8 mouse cellular contexts compared by ENCODE assay signal in genomic region chr4:154142211-154143040, GRCm38 (mm10). TPM values are rescaled to one million over a fixed set of nuclear protein-coding genes. Genes with fewer than 3 reads are reported as not detected.
A peak's percentile ranks its signal among the peaks of the same experiment; 100 is the strongest.
DNase-seq lines count a peak whose midpoint lies in the region; ATAC-seq and TF ChIP-seq lines count a peak whose summit lies in the region.

TSS of gene Wrap73 (plus strand) at chr4:154142372.

- peaks cover 6% of the 10 kb centered on the region for H3K27me3 ChIP-seq in Patski
- peaks cover 43% of the 10 kb centered on the region for H3K27me3 ChIP-seq in hindbrain, embryonic 12.5 days

- H3K4me1 ChIP-seq in hindbrain, embryonic 12.5 days = peaks cover 33% of the 10 kb centered on the region

- ATAC-seq in Patski = peak; percentile 90
- ATAC-seq in hindbrain, embryonic 12.5 days (ENCODE audit: low FRiP score) = peak; percentile 93

- peak within 1 kb of the TSS; percentile 89 for H3K9ac ChIP-seq in hindbrain, embryonic 12.5 days

- CTCF ChIA-PET in Patski (lab: Charles Lee) = no interaction called here

- in situ Hi-C loops in Patski (cut with MboI; ENCODE audit: low pct_unique_long_range_greater_than_20kb) = no loop called here

- peaks cover 7% of the 10 kb centered on the region; the same call in 1 of the 2 replicates for H3K36me3 ChIP-seq in hindbrain, embryonic 12.5 days

- H3K4me2 ChIP-seq in hindbrain, embryonic 12.5 days (replicated peaks) = peak within 1 kb of the TSS; percentile 89

- peak within 1 kb of the TSS; percentile 85; the same call in 1 of the 2 replicates for H3K27ac ChIP-seq in hindbrain, embryonic 12.5 days

- H3K9me3 ChIP-seq in hindbrain, embryonic 12.5 days (replicated peaks) = no peaks in the 10 kb centered on the region

- POLR2A ChIA-PET in Patski (lab: Charles Lee) = no interaction called here

- no peak for DNase-seq in Patski (ENCODE audit: low read depth, low spot score)
- DNase-seq in cerebellum, postnatal 10 days = peak; percentile 95 to 97
- peak; percentile 73 to 87 for DNase-seq in frontal cortex, postnatal 10 days (ENCODE audit: low spot score in 2 of 2)
- DNase-seq in layer of hippocampus, postnatal 14 days (ENCODE audit: low spot score in 2 of 2) = peak; percentile 84 to 86
- DNase-seq in lung, postnatal 36 days = peak; percentile 93
- DNase-seq in retina, postnatal 1 day = peak; percentile 95
- peak; percentile 82 to 88 for DNase-seq in urinary bladder, adult 18-20 months (ENCODE audit: low spot score in 2 of 2)

- TF ChIP-seq CTCF in Patski (IDR thresholded peaks at IDR 0.05) = no peak

- H3K4me3 ChIP-seq in hindbrain, embryonic 12.5 days = peak within 1 kb of the TSS; percentile 83

- 2% methylated on average over 49 of the region's 49 CpGs for WGBS in hindbrain, embryonic 12.5 days

RNA-seq across cellular contexts. Expression of gene Wrap73, which starts in this region (rescaled TPM):
- polyA plus RNA-seq in Patski (2021) = 15.9 TPM
- 41.9 and 42.9 TPM in 2 replicates for polyA plus RNA-seq in hindbrain, embryonic 12.5 days (2016; fragmentation: Nextera tagmentation; extraction: Ambion mirVana)
- total RNA-seq in layer of hippocampus, postnatal 14 days (2021) = 10 to 100 TPM; 29.7 to 36.1 TPM
